Mouse (Mus musculus): ENCODE results near the gene Phlda2.

DNA sequence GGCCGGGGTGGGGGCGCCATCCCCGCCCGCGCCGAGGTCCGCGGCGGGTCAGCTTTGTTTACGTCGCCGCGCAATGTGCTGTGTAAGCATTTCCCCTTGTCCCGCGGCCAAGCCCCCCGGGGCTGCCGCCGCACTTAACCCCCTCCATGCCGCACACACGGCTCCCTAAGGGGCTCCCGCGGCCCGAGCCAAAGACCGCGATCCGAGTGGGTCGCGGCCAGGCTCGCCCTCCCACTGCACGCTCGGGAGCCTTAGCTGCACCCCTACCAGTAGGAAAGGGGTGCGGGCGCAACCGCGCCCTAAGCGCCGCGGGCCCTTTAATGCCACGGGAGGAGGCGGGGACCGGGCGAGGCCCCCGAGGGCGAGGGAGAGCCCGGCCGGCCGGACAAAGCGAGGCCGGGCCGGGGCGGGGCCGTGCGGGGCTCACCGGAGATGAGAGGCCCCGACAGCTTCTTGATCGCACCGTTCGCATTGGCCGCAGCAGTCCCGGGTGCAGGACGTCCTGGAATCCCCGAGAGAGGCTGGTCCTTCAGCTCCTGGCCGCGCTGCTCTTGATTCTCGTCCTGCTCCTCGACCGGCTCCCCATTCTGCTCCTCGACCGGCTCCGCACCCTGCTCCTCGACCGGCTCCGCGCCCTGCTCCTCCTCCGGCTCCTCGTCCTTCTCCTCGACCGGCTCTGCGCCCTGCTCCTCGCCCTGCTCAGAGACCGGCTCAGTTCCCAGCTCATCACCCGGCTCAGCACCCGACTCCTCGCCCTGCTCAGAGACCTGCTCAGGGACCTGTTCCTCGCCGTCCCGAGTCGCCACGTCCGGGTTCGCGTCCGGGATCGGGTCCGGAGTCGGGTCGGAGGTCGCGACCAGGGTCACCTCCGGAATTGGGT is 43.4 kb downstream of the Phlda2 start:
- TF ChIP-seq EP300 (IDR thresholded peaks at IDR 0.05; ENCODE audit: low read depth) (no peak), CTCF (IDR thresholded peaks at IDR 0.05; ENCODE audit: low read depth) (no peak)
